Mouse (Mus musculus) retina, adult 2 months (tissue): ENCODE data around the gene Hoxa7.

ENCODE experiments used
- DNase-seq: peaks from one replicate; pipeline ENCODE4 v3.0.0-alpha.2; 2012; ENCODE audit warnings: low read depth, low spot score

Gene Hoxa7

GRCm38 (mm10) chr6:52226569-52227257 lies 5.1 kb upstream of the Hoxa7 start:
- no peak for DNase-seq

- DNase-seq, result no peak
Measured at GRCm38 (mm10) chr6:52225612-52226568, 4.2 kb upstream of the Hoxa7 start.

GRCm38 (mm10) chr6:52224895-52225611 lies 3.4 kb upstream of the Hoxa7 start:
- no peak for DNase-seq

GRCm38 (mm10) chr6:52223939-52224760 lies 2.5 kb upstream of the Hoxa7 start:
- DNase-seq, result no peak

- DNase-seq, result no peak
Measured at GRCm38 (mm10) chr6:52222729-52223128, 1.1 kb upstream of the Hoxa7 start.

- no peak for DNase-seq
Measured at GRCm38 (mm10) chr6:52221993-52222685, 485 bp upstream of the Hoxa7 start.

- DNase-seq, result no peak
Measured at GRCm38 (mm10) chr6:52220865-52221310, 766 bp downstream of the Hoxa7 start.

GRCm38 (mm10) chr6:52220003-52220864 lies 1.4 kb downstream of the Hoxa7 start:
- DNase-seq, result no peak

GRCm38 (mm10) chr6:52219234-52219942 lies 2.3 kb downstream of the Hoxa7 start:
- DNase-seq, result no peak

GRCm38 (mm10) chr6:52218643-52219215 lies 2.9 kb downstream of the Hoxa7 start:
- no peak for DNase-seq

- DNase-seq, result no peak
Measured at GRCm38 (mm10) chr6:52217895-52218642, 3.6 kb downstream of the Hoxa7 start.

GRCm38 (mm10) chr6:52217459-52217768 lies 4.2 kb downstream of the Hoxa7 start:
- no peak for DNase-seq

GRCm38 (mm10) chr6:52216691-52217458 lies 4.8 kb downstream of the Hoxa7 start:
- DNase-seq, result no peak

GRCm38 (mm10) chr6:52215771-52216535 lies 5.7 kb downstream of the Hoxa7 start:
- DNase-seq, result no peak

GRCm38 (mm10) chr6:52215070-52215469 lies 6.6 kb downstream of the Hoxa7 start:
- DNase-seq, result no peak

GRCm38 (mm10) chr6:52214271-52214670 lies 7.4 kb downstream of the Hoxa7 start:
- DNase-seq, result no peak
